Mouse (Mus musculus): Measurements from ENCODE around the gene Slc5a5. TPM values are rescaled to one million over a fixed set of nuclear protein-coding genes. Genes with fewer than 3 reads are reported as not detected.
A peak's percentile ranks its signal among the peaks of the same experiment; 100 is the strongest.

Slc5a5 gene
- polyA plus RNA-seq, 1 experiment: 16.0 TPM

GRCm38 (mm10) chr8:70841147-70842072 is 51.1 kb downstream of the Slc5a5 start:
- H3K27ac ChIP-seq (ENCODE audit: insufficient read depth, low read length): no peak overlapping the region
- H3K4me1 ChIP-seq (ENCODE audit: control insufficient read depth, insufficient read depth, low read length): peaks cover 2% of the 10 kb centered on the region; the same call in 1 of the 2 replicates
- no peak overlapping the region for H3K4me3 ChIP-seq (ENCODE audit: insufficient read depth, low read length)
- TF ChIP-seq POLR2A (IDR thresholded peaks at IDR 0.05; ENCODE audit: extremely low read depth, insufficient read depth, low read length) (no peak), CTCF (IDR thresholded peaks at IDR 0.05; ENCODE audit: extremely low read depth, insufficient read depth, low read length) (peak; percentile 93)

GRCm38 (mm10) chr8:70840590-70840989 is 52.0 kb downstream of the Slc5a5 start:
- Histone ChIP-seq H3K4me3 (ENCODE audit: insufficient read depth, low read length) (no peak overlapping the region), H3K4me1 (ENCODE audit: control insufficient read depth, insufficient read depth, low read length) (peaks cover 2% of the 10 kb centered on the region; the same call in 1 of the 2 replicates), H3K27ac (ENCODE audit: insufficient read depth, low read length) (no peak overlapping the region)
- TF ChIP-seq POLR2A (IDR thresholded peaks at IDR 0.05; ENCODE audit: extremely low read depth, insufficient read depth, low read length) (no peak), CTCF (IDR thresholded peaks at IDR 0.05; ENCODE audit: extremely low read depth, insufficient read depth, low read length) (no peak)

GRCm38 (mm10) chr8:70839408-70840351 is 52.9 kb downstream of the Slc5a5 start, which contains the start of gene Arrdc2:
Gene Arrdc2 (minus strand): TSS chr8:70839720.
- no peak for TF ChIP-seq CTCF (IDR thresholded peaks at IDR 0.05; ENCODE audit: extremely low read depth, insufficient read depth, low read length)
- TF ChIP-seq POLR2A (IDR thresholded peaks at IDR 0.05; ENCODE audit: extremely low read depth, insufficient read depth, low read length): peak; percentile 99
- peaks cover 2% of the 10 kb centered on the region; the same call in 1 of the 2 replicates for H3K4me1 ChIP-seq (ENCODE audit: control insufficient read depth, insufficient read depth, low read length)
- peak within 1 kb of the TSS; percentile 93 for H3K27ac ChIP-seq (ENCODE audit: insufficient read depth, low read length)
- H3K4me3 ChIP-seq (ENCODE audit: insufficient read depth, low read length): peak within 1 kb of the TSS; percentile 70

GRCm38 (mm10) chr8:70838654-70839407 is 53.7 kb downstream of the Slc5a5 start:
- Histone ChIP-seq H3K4me3 (ENCODE audit: insufficient read depth, low read length) (peak overlapping the region; percentile 70), H3K27ac (ENCODE audit: insufficient read depth, low read length) (peak overlapping the region; percentile 93), H3K4me1 (ENCODE audit: control insufficient read depth, insufficient read depth, low read length) (peaks cover 2% of the 10 kb centered on the region; the same call in 1 of the 2 replicates)
- TF ChIP-seq POLR2A (IDR thresholded peaks at IDR 0.05; ENCODE audit: extremely low read depth, insufficient read depth, low read length): no peak

- H3K4me3 ChIP-seq (ENCODE audit: insufficient read depth, low read length): no peak overlapping the region
- TF ChIP-seq POLR2A (IDR thresholded peaks at IDR 0.05; ENCODE audit: extremely low read depth, insufficient read depth, low read length) (no peak), CTCF (IDR thresholded peaks at IDR 0.05; ENCODE audit: extremely low read depth, insufficient read depth, low read length) (no peak)
- no peak overlapping the region for H3K27ac ChIP-seq (ENCODE audit: insufficient read depth, low read length)
- peaks cover 2% of the 10 kb centered on the region; the same call in 1 of the 2 replicates for H3K4me1 ChIP-seq (ENCODE audit: control insufficient read depth, insufficient read depth, low read length)
Measured at GRCm38 (mm10) chr8:70836666-70837065, 55.9 kb downstream of the Slc5a5 start.

GRCm38 (mm10) chr8:70834071-70834470 is 58.5 kb downstream of the Slc5a5 start:
- TF ChIP-seq POLR2A (IDR thresholded peaks at IDR 0.05; ENCODE audit: extremely low read depth, insufficient read depth, low read length) (no peak), CTCF (IDR thresholded peaks at IDR 0.05; ENCODE audit: extremely low read depth, insufficient read depth, low read length) (no peak)
- peaks cover 2% of the 10 kb centered on the region; the same call in 1 of the 2 replicates for H3K4me1 ChIP-seq (ENCODE audit: control insufficient read depth, insufficient read depth, low read length)
- no peak overlapping the region for H3K4me3 ChIP-seq (ENCODE audit: insufficient read depth, low read length)
- peak overlapping the region; percentile 85 for H3K27ac ChIP-seq (ENCODE audit: insufficient read depth, low read length)

- Histone ChIP-seq H3K4me1 (ENCODE audit: control insufficient read depth, insufficient read depth, low read length) (peaks cover 1% of the 10 kb centered on the region; the same call in 1 of the 2 replicates), H3K4me3 (ENCODE audit: insufficient read depth, low read length) (no peak overlapping the region), H3K27ac (ENCODE audit: insufficient read depth, low read length) (peak overlapping the region; percentile 85)
- TF ChIP-seq CTCF (IDR thresholded peaks at IDR 0.05; ENCODE audit: extremely low read depth, insufficient read depth, low read length): no peak
- TF ChIP-seq POLR2A (IDR thresholded peaks at IDR 0.05; ENCODE audit: extremely low read depth, insufficient read depth, low read length): no peak
Measured at GRCm38 (mm10) chr8:70833520-70833919, 59.0 kb downstream of the Slc5a5 start.

- TF ChIP-seq CTCF (IDR thresholded peaks at IDR 0.05; ENCODE audit: extremely low read depth, insufficient read depth, low read length): no peak
- no peak for TF ChIP-seq POLR2A (IDR thresholded peaks at IDR 0.05; ENCODE audit: extremely low read depth, insufficient read depth, low read length)
- no peaks in the 10 kb centered on the region for H3K4me1 ChIP-seq (ENCODE audit: control insufficient read depth, insufficient read depth, low read length)
- peak overlapping the region; percentile 74 for H3K27ac ChIP-seq (ENCODE audit: insufficient read depth, low read length)
- H3K4me3 ChIP-seq (ENCODE audit: insufficient read depth, low read length): no peak overlapping the region
Measured at GRCm38 (mm10) chr8:70833018-70833482, 59.5 kb downstream of the Slc5a5 start.

Other genes with a start within 250 kb of the Slc5a5 start
- gene Pgpep1, start 232.4 kb downstream of the Slc5a5 start, polyA plus RNA-seq (2012; rRNA removed): 18.1 and 19.7 TPM in 2 replicates
- 100 and 105 TPM in 2 replicates for gene Lsm4, start 219.5 kb downstream of the Slc5a5 start, polyA plus RNA-seq (2012; rRNA removed)
- gene Jund, start 193.8 kb downstream of the Slc5a5 start, polyA plus RNA-seq (2012; rRNA removed): 223 and 226 TPM in 2 replicates
- gene Iqcn, start 189.3 kb downstream of the Slc5a5 start, polyA plus RNA-seq (2012; rRNA removed): 0.08 and 0.13 TPM in 2 replicates
- gene Gm3336, start 174.2 kb downstream of the Slc5a5 start, polyA plus RNA-seq (2012; rRNA removed): 0.09 TPM in 1 of 2 replicates, not detected in the other
- gene Pde4c, start 169.0 kb downstream of the Slc5a5 start, polyA plus RNA-seq (2012; rRNA removed): 4.8 and 5.9 TPM in 2 replicates
- 1,139 and 1,160 TPM in 2 replicates for gene Rab3a, start 138.1 kb downstream of the Slc5a5 start, polyA plus RNA-seq (2012; rRNA removed)
- 51.6 and 59.2 TPM in 2 replicates for gene Mpv17l2, start 131.8 kb downstream of the Slc5a5 start, polyA plus RNA-seq (2012; rRNA removed)
- 177 and 193 TPM in 2 replicates for gene Pik3r2, start 116.0 kb downstream of the Slc5a5 start, polyA plus RNA-seq (2012; rRNA removed)
- gene Mast3, start 87.7 kb downstream of the Slc5a5 start, polyA plus RNA-seq (2012; rRNA removed): 265 and 282 TPM in 2 replicates
- gene Il12rb1, start 84.3 kb downstream of the Slc5a5 start, polyA plus RNA-seq (2012; rRNA removed): 1.1 TPM in 2 replicates
- 31.4 and 35.1 TPM in 2 replicates for gene Arrdc2, start 53.0 kb downstream of the Slc5a5 start, polyA plus RNA-seq (2012; rRNA removed)
- 30.2 and 36.0 TPM in 2 replicates for gene Kcnn1, start 29.5 kb downstream of the Slc5a5 start, polyA plus RNA-seq (2012; rRNA removed)
- 176 and 182 TPM in 2 replicates for gene Ccdc124, start 18.8 kb downstream of the Slc5a5 start, polyA plus RNA-seq (2012; rRNA removed)
- gene Rpl18a, start 4.7 kb upstream of the Slc5a5 start, polyA plus RNA-seq (2012; rRNA removed): 1,503 and 1,518 TPM in 2 replicates
- 62.2 and 62.3 TPM in 2 replicates for gene Map1s, start 13.2 kb upstream of the Slc5a5 start, polyA plus RNA-seq (2012; rRNA removed)

Data from cortical plate, adult 2 months (tissue).